Mouse (Mus musculus) embryonic facial prominence, embryonic 15.5 days (tissue): ENCODE data around the gene 4930432K21Rik. TPM values are rescaled to one million over a fixed set of nuclear protein-coding genes. Genes with fewer than 3 reads are reported as not detected.

Source experiments
- ATAC-seq: fragments of 200-750 bp; cut with Nextera tagmentation; 2 replicates; pipeline ENCODE4 v1.8.0; 2017; ENCODE audit warnings: low read depth, moderate TSS enrichment; ENCODE audit not compliant: insufficient number of reproducible peaks, low FRiP score, low TSS enrichment
- H3K27ac ChIP-seq: fragments of 300-500 bp; sonication (generic); replicated peaks from 2 replicates; pipeline ENCODE4 v1.5.1; 2015; ENCODE audit warnings: mild to moderate bottlenecking, inconsistent platforms
- H3K27me3 ChIP-seq: fragments of 300-500 bp; sonication (generic); 2 replicates; pipeline ENCODE4 v1.6.1; 2015; ENCODE audit warnings: inconsistent platforms
- H3K36me3 ChIP-seq: fragments of 300-500 bp; sonication (generic); 2 replicates; pipeline ENCODE4 v1.6.1; 2015; ENCODE audit warnings: mild to moderate bottlenecking, inconsistent platforms
- H3K4me1 ChIP-seq: fragments of 300-500 bp; sonication (generic); 2 replicates; pipeline ENCODE4 v1.6.1; 2015; ENCODE audit warnings: inconsistent platforms
- H3K4me2 ChIP-seq: fragments of 300-500 bp; sonication (generic); replicated peaks from 2 replicates; pipeline ENCODE4 v1.6.1; 2015; ENCODE audit warnings: mild to moderate bottlenecking, inconsistent platforms
- H3K4me3 ChIP-seq: fragments of 300-500 bp; sonication (generic); replicated peaks from 2 replicates; pipeline ENCODE4 v1.5.1; 2015; ENCODE audit warnings: mild to moderate bottlenecking, inconsistent platforms
- H3K9ac ChIP-seq: fragments of 300-500 bp; sonication (generic); 2 replicates; pipeline ENCODE4 v1.6.1; 2015; ENCODE audit warnings: inconsistent platforms
- H3K9me3 ChIP-seq: fragments of 300-500 bp; sonication (generic); replicated peaks from 2 replicates; pipeline ENCODE4 v1.6.1; 2016; ENCODE audit warnings: inconsistent platforms
- WGBS: fragments of 180-500 bp; shearing (Covaris S2); methylation state at CpG from one replicate; pipeline ENCODE4 v1.1.7; 2015; 5-methylcytosine and 5-hydroxymethylcytosine counted together
- microRNA counts: library from miRNA; unstranded; fragments of <30 nt; microRNA quantifications from one replicate; lab custom pipeline; 2016
- microRNA-seq: library from miRNA; unstranded; fragments of <30 nt; microRNA quantifications from one replicate; pipeline ENCODE4, GENCODE M21; 2016; ENCODE audit warnings: borderline number of aligned reads
- polyA plus RNA-seq: library from polyadenylated mRNA; unstranded; fragments of >200 nt; fragmentation: Nextera tagmentation; extraction: Ambion mirVana; gene quantifications from 2 replicates; pipeline ENCODE4 v1.2.1, GENCODE M21; 2015

Gene 4930432K21Rik
- polyA plus RNA-seq, 1 experiment from 2014 or later, result 2.3 TPM

DNA sequence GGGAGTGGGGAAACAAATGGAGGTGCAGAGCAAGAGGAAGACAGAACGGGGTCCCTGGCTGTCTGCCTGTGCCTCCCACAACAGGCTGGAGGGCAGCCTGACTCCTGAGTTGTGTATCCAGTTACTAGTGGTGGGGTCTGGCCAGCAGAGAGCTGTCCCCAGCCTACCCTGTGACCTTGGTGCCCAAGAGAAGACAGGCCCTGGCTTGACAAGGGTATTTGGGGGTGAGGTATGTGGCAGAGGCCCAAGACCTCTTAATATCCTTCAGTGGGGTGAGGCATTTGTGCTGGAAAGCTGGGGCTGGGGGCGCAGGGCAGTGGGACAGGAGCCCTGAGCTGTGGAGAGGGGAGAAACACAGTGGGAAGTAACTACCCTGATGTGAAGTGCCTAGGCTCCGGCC is 63.4 kb downstream of the 4930432K21Rik start:
- no peak; the same call in 1 of the 2 replicates for ATAC-seq
- H3K36me3 ChIP-seq, result peaks cover 78% of the 10 kb centered on the region
- no peaks in the 10 kb centered on the region for H3K9me3 ChIP-seq
- H3K4me1 ChIP-seq, result peaks cover 40% of the 10 kb centered on the region
- H3K4me2 ChIP-seq, result no peak overlapping the region
- no peaks in the 10 kb centered on the region for H3K27me3 ChIP-seq
- WGBS, result 89% methylated on average over 3 of the region's 3 CpGs
- no peak overlapping the region for H3K9ac ChIP-seq
- no peak overlapping the region for H3K27ac ChIP-seq
- no peak overlapping the region for H3K4me3 ChIP-seq

GRCm38 (mm10) chr8:84211881-84212563 is 64.2 kb downstream of the 4930432K21Rik start:
- Histone ChIP-seq H3K4me1 (peaks cover 35% of the 10 kb centered on the region), H3K4me3 (no peak overlapping the region), H3K4me2 (no peak overlapping the region), H3K27ac (no peak overlapping the region), H3K36me3 (peaks cover 86% of the 10 kb centered on the region), H3K9me3 (no peaks in the 10 kb centered on the region), H3K9ac (no peak overlapping the region), H3K27me3 (no peaks in the 10 kb centered on the region)
- WGBS, result 92% methylated on average over 31 of the region's 31 CpGs
- ATAC-seq, result no peak

- H3K27me3 ChIP-seq, result no peaks in the 10 kb centered on the region
- peaks cover 23% of the 10 kb centered on the region for H3K4me1 ChIP-seq
- H3K4me3 ChIP-seq, result no peak overlapping the region
- H3K9me3 ChIP-seq, result no peaks in the 10 kb centered on the region
- ATAC-seq, result no peak
- no peak overlapping the region for H3K4me2 ChIP-seq
- H3K27ac ChIP-seq, result no peak overlapping the region
- H3K36me3 ChIP-seq, result peaks cover 94% of the 10 kb centered on the region
- H3K9ac ChIP-seq, result no peak overlapping the region
- 90% methylated on average over 4 of the region's 4 CpGs for WGBS
These were observed 65.5 kb downstream of the 4930432K21Rik start for GRCm38 (mm10) chr8:84213277-84213676.

DNA sequence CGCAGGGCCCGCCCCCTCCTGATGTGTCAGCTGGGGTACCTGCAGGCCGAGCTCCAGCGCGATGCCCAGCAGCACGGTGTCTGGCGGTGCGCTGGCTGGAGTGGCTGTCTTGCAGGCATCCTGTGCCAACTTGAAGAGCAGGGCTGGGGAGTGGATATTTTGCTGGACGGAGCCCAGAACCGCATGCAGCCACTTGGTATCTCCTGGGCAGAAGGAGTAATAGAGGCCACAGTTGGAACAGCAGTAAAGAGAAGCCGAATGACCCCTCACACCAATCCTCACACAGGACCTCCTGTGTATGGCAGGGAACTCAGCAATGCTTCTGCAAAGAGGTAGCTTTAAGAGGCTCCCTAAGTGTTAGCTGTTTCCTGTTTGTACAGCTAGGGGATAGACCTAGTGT is 69.4 kb downstream of the 4930432K21Rik start:
- H3K36me3 ChIP-seq, result peaks cover 93% of the 10 kb centered on the region
- no peak for ATAC-seq
- H3K27me3 ChIP-seq, result no peaks in the 10 kb centered on the region
- H3K4me2 ChIP-seq, result no peak overlapping the region
- no peak overlapping the region for H3K9ac ChIP-seq
- H3K9me3 ChIP-seq, result no peaks in the 10 kb centered on the region
- H3K27ac ChIP-seq, result no peak overlapping the region
- H3K4me1 ChIP-seq, result no peaks in the 10 kb centered on the region
- H3K4me3 ChIP-seq, result no peak overlapping the region
- 92% methylated on average over 11 of the region's 11 CpGs for WGBS

- no peak overlapping the region for H3K9ac ChIP-seq
- no peaks in the 10 kb centered on the region for H3K4me1 ChIP-seq
- no peak overlapping the region for H3K4me2 ChIP-seq
- no peak overlapping the region for H3K4me3 ChIP-seq
- no peak overlapping the region for H3K27ac ChIP-seq
- peaks cover 93% of the 10 kb centered on the region for H3K36me3 ChIP-seq
- no peaks in the 10 kb centered on the region for H3K27me3 ChIP-seq
- H3K9me3 ChIP-seq, result no peaks in the 10 kb centered on the region
- ATAC-seq, result no peak
- 91% methylated on average over 5 of the region's 5 CpGs for WGBS
These were observed 70.3 kb downstream of the 4930432K21Rik start for GRCm38 (mm10) chr8:84218143-84218542.

DNA sequence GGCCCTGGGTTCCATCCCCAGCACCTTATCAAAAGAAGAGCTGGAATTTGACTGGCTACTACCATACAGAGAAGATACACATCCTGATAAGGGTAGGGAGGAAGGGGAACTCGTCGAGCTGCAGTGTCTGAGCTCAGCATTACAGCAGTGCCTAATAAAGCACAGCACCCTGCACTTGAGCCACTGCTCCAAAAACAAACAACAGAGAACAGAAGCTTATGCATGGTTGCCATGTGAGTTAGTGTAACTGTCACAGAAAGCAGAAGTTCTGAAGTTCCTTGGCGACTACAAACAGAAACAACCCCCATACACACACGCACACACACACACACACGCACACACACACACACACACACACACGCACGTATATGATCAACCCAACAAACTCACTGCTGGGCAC is 72.3 kb downstream of the 4930432K21Rik start:
- WGBS, result 83% methylated on average over 7 of the region's 7 CpGs
- ATAC-seq, result no peak
- peaks cover 94% of the 10 kb centered on the region for H3K36me3 ChIP-seq

More for the DNA sequence above, 72.3 kb downstream of the 4930432K21Rik start:
- Histone ChIP-seq H3K9me3 (no peaks in the 10 kb centered on the region), H3K9ac (no peak overlapping the region), H3K27ac (no peak overlapping the region), H3K4me3 (no peak overlapping the region), H3K27me3 (no peaks in the 10 kb centered on the region), H3K4me2 (no peak overlapping the region), H3K4me1 (no peaks in the 10 kb centered on the region)

MicroRNA genes within 50 kb of the gene (microRNA counts, 519-probe panel; counts per million panel counts)
- microRNA mmu-miR-181c (lab: Ali Mortazavi, UCI), result 2,765 counts per million, percentile 66 among the panel's probes with 10 or more counts
- microRNA mmu-miR-23a (lab: Ali Mortazavi, UCI), result 4,064 counts per million, percentile 93 among the panel's probes with 10 or more counts
- microRNA mmu-miR-27a (lab: Ali Mortazavi, UCI), result 4,264 counts per million, percentile 94 among the panel's probes with 10 or more counts

Small RNA genes lying within 50 kb of the gene (microRNA-seq; reads per million reads assigned to microRNA genes)
- gene Gm25110, result not detected
- 5,013 reads per million, percentile 90 among the genes with 10 or more reads in this experiment for gene Mir181c
- 2,973 reads per million, percentile 86 among the genes with 10 or more reads in this experiment for gene Mir181d
- gene Mir23a, result 29,697 reads per million, percentile 98 among the genes with 10 or more reads in this experiment
- gene Mir24-2, result not detected
- gene Mir27a, result 407 reads per million, percentile 70 among the genes with 10 or more reads in this experiment
- not detected for gene Mir3074-2

Other genes starting within 250 kb of the 4930432K21Rik start
- gene Adgrl1, start 247.9 kb upstream of the 4930432K21Rik start, polyA plus RNA-seq, result 22.8 and 23.2 TPM in 2 replicates
- gene Gm10644, start 192.8 kb upstream of the 4930432K21Rik start, polyA plus RNA-seq, result 0.45 and 0.60 TPM in 2 replicates
- gene Asf1b, start 192.5 kb upstream of the 4930432K21Rik start, polyA plus RNA-seq, result 56.8 and 57.2 TPM in 2 replicates
- gene Prkaca, start 175.0 kb upstream of the 4930432K21Rik start, polyA plus RNA-seq, result 199 and 217 TPM in 2 replicates
- gene Samd1, start 150.4 kb upstream of the 4930432K21Rik start, polyA plus RNA-seq, result 10.3 and 13.2 TPM in 2 replicates
- 1.2 and 1.8 TPM in 2 replicates for gene 1700067K01Rik, start 146.5 kb upstream of the 4930432K21Rik start, polyA plus RNA-seq
- gene 2210011C24Rik, start 135.9 kb upstream of the 4930432K21Rik start, polyA plus RNA-seq, result 0.88 and 1.5 TPM in 2 replicates
- 6.5 and 8.6 TPM in 2 replicates for gene Palm3, start 126.6 kb upstream of the 4930432K21Rik start, polyA plus RNA-seq
- 1.4 TPM in 2 replicates for gene Il27ra, start 105.4 kb upstream of the 4930432K21Rik start, polyA plus RNA-seq
- not detected in 2 replicates for gene Rln3, start 103.0 kb upstream of the 4930432K21Rik start, polyA plus RNA-seq
- 1.6 and 1.7 TPM in 2 replicates for gene Gm10643, start 82.9 kb upstream of the 4930432K21Rik start, polyA plus RNA-seq
- gene Rfx1, start 81.2 kb upstream of the 4930432K21Rik start, polyA plus RNA-seq, result 9.8 and 10.2 TPM in 2 replicates
- 8.0 and 9.4 TPM in 2 replicates for gene Dcaf15, start 43.3 kb upstream of the 4930432K21Rik start, polyA plus RNA-seq
- 2.8 and 3.5 TPM in 2 replicates for gene Podnl1, start 22.0 kb upstream of the 4930432K21Rik start, polyA plus RNA-seq
- gene Cc2d1a, start 89 bp upstream of the 4930432K21Rik start, polyA plus RNA-seq, result 31.8 and 32.8 TPM in 2 replicates
- gene Nanos3, start 37.2 kb downstream of the 4930432K21Rik start, polyA plus RNA-seq, result 3.5 and 4.0 TPM in 2 replicates
- 15.8 and 17.7 TPM in 2 replicates for gene Zswim4, start 89.0 kb downstream of the 4930432K21Rik start, polyA plus RNA-seq
- gene D8Ertd738e, start 101.7 kb downstream of the 4930432K21Rik start, polyA plus RNA-seq, result 314 and 349 TPM in 2 replicates
- gene Mri1, start 109.3 kb downstream of the 4930432K21Rik start, polyA plus RNA-seq, result 61.2 and 62.6 TPM in 2 replicates
- gene Ccdc130, start 122.4 kb downstream of the 4930432K21Rik start, polyA plus RNA-seq, result 24.1 and 28.5 TPM in 2 replicates
- gene Cacna1a, start 240.4 kb downstream of the 4930432K21Rik start, polyA plus RNA-seq, result 6.7 and 8.0 TPM in 2 replicates